Mouse (Mus musculus) bone marrow macrophage, adult 2 months (primary cell): Measurements from ENCODE around the gene Trim17. TPM values are rescaled to one million over a fixed set of nuclear protein-coding genes. Genes with fewer than 3 reads are reported as not detected.

Experiments
- H3K27ac ChIP-seq: 2 replicates; pipeline ENCODE4 v1.5.1; 2012; ENCODE audit warnings: low read depth, low read length; ENCODE audit not compliant: insufficient read depth
- H3K4me1 ChIP-seq: 2 replicates; pipeline ENCODE4 v1.6.1; 2012; ENCODE audit warnings: low read length; ENCODE audit not compliant: control insufficient read depth, insufficient read depth
- H3K4me3 ChIP-seq: 2 replicates; pipeline ENCODE4 v1.5.1; 2012; ENCODE audit warnings: mild to moderate bottlenecking, low read length, moderate library complexity; ENCODE audit not compliant: insufficient read depth
- CTCF ChIP-seq: IDR thresholded peaks from 2 replicates; pipeline ENCODE4 v1.5.1; 2012; ENCODE audit warnings: low read depth, mild to moderate bottlenecking, low read length, moderate library complexity
- POLR2A ChIP-seq: IDR thresholded peaks from 2 replicates; pipeline ENCODE4 v1.6.1; 2012; ENCODE audit warnings: mild to moderate bottlenecking, low read depth, low read length, borderline replicate concordance
- polyA plus RNA-seq: library from polyadenylated mRNA; stranded (reverse); fragments of >200 nt; gene quantifications from 2 replicates; pipeline ENCODE4 v1.2.4, GENCODE M21; 2012; ENCODE audit not compliant: missing spikeins, insufficient read depth, insufficient read length

Trim17 gene
- polyA plus RNA-seq, 1 experiment = 0.28 TPM

DNA sequence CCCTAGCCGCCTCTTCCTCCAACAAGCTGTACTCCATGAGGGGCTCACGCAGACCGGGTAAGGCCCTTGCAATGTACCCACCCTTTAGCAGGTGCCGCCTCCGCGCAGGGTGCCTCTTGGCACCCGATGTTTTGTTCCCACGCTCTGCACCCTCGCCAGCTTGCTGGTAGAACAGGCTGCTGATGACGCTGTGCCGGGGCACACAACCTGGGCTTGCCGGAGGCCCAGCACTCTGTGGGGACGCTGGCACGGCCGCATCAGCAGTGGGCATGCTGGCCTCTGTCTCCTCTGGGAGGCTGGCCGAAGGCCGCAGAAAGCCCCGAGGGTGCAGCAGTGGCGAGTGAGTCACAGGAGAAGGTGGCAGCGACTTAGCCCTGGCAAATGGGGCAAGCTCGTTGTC is 46.1 kb downstream of the Trim17 start:
- no peak for TF ChIP-seq POLR2A
- no peak for TF ChIP-seq CTCF
- Histone ChIP-seq H3K4me3 (no peak overlapping the region), H3K27ac (no peak overlapping the region), H3K4me1 (no peaks in the 10 kb centered on the region)

DNA sequence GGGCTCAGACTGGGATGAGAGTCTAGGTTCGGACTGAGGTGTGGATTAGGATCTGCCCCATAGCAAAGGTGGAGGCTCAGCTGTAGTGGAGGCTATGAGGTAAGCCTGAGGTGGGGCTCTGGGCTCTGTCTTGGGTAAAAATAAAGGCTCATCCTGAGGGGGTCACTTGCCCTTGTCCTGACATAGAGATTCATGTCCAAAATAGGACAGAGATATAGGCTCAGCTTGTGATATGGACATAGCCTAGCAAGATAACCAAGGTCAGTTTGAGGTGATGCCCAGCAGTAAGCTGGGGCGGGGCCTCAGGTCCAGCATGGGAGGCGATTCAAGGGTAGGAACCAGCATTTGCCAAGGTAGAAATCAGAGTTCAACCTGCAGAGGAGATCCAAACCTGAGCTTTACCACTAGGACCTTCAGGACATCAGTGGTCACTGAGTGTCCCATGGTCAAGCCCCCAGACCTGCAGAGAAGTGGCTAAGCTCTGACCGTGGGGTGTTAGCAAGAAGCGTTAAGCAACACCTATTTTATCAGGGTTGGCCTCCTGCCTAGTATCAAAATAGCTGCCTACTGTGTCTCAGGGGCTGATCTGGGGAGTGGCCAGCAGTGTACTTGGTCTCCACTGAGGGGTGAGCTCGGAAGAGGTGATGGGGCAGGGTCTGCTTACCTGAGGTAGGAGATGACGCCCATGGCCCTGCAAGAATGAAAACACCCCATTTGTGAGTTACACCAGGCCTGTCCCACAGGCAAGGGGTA is 48.0 kb downstream of the Trim17 start:
- H3K4me1 ChIP-seq = no peaks in the 10 kb centered on the region
- no peak overlapping the region for H3K27ac ChIP-seq
- no peak for TF ChIP-seq CTCF
- TF ChIP-seq POLR2A = no peak
- H3K4me3 ChIP-seq = no peak overlapping the region

GRCm38 (mm10) chr11:59015052-59015451 is 60.6 kb downstream of the Trim17 start:
- Histone ChIP-seq H3K27ac (no peak overlapping the region), H3K4me3 (no peak overlapping the region), H3K4me1 (0 out of 2 replicates have a peak, but pooled peaks cover 4% of the 10 kb centered on the region)
- TF ChIP-seq CTCF = no peak
- TF ChIP-seq POLR2A = no peak

Other genes with a start within 250 kb of the Trim17 start
- gene Olfr318, start 230.7 kb upstream of the Trim17 start, polyA plus RNA-seq = not detected in 2 replicates
- not detected in 2 replicates for gene Olfr317, start 215.5 kb upstream of the Trim17 start, polyA plus RNA-seq
- not detected in 2 replicates for gene Olfr316, start 202.0 kb upstream of the Trim17 start, polyA plus RNA-seq
- gene Olfr315, start 181.5 kb upstream of the Trim17 start, polyA plus RNA-seq = not detected in 2 replicates
- not detected in 2 replicates for gene Olfr314, start 171.7 kb upstream of the Trim17 start, polyA plus RNA-seq
- gene Fam183b, start 152.7 kb upstream of the Trim17 start, polyA plus RNA-seq = not detected in 2 replicates
- gene Olfr313, start 139.7 kb upstream of the Trim17 start, polyA plus RNA-seq = not detected in 2 replicates
- not detected in 2 replicates for gene Olfr312, start 125.4 kb upstream of the Trim17 start, polyA plus RNA-seq
- not detected in 2 replicates for gene Olfr311, start 115.4 kb upstream of the Trim17 start, polyA plus RNA-seq
- 3.8 and 5.3 TPM in 2 replicates for gene Gm12258, start 107.5 kb upstream of the Trim17 start, polyA plus RNA-seq
- 3.6 and 4.5 TPM in 2 replicates for gene 2810021J22Rik, start 87.5 kb upstream of the Trim17 start, polyA plus RNA-seq
- gene Zfp39, start 50.5 kb upstream of the Trim17 start, polyA plus RNA-seq = 3.3 and 4.0 TPM in 2 replicates
- gene Btnl10, start 36.8 kb upstream of the Trim17 start, polyA plus RNA-seq = not detected in 2 replicates
- 99.5 and 112 TPM in 2 replicates for gene Rnf187, start 15.8 kb upstream of the Trim17 start, polyA plus RNA-seq
- 1.4 TPM in 1 of 2 replicates, not detected in the other for gene Hist3h2ba, start 5.8 kb upstream of the Trim17 start, polyA plus RNA-seq
- 32.0 and 37.9 TPM in 2 replicates for gene Hist3h2a, start within 50 bp of the Trim17 start, polyA plus RNA-seq
- gene Trim11, start 23.4 kb downstream of the Trim17 start, polyA plus RNA-seq = 21.2 and 22.6 TPM in 2 replicates
- gene Obscn, start 181.7 kb downstream of the Trim17 start, polyA plus RNA-seq = 0.11 TPM in 1 of 2 replicates, not detected in the other
- gene Iba57, start 209.1 kb downstream of the Trim17 start, polyA plus RNA-seq = 3.3 and 4.7 TPM in 2 replicates
- not detected in 2 replicates for gene Gjc2, start 228.5 kb downstream of the Trim17 start, polyA plus RNA-seq
- 32.1 and 32.3 TPM in 2 replicates for gene Guk1, start 237.5 kb downstream of the Trim17 start, polyA plus RNA-seq
- gene Mrpl55, start 247.8 kb downstream of the Trim17 start, polyA plus RNA-seq = 20.1 and 24.1 TPM in 2 replicates